Mouse (Mus musculus) erythroblast, embryonic 14.5 days (primary cell): ENCODE measurements around the gene Bbs12. TPM values are rescaled to one million over a fixed set of nuclear protein-coding genes. Genes with fewer than 3 reads are reported as not detected.

Source experiments
- H3K27me3 ChIP-seq: 2 replicates; pipeline ENCODE4 v1.6.1; 2012; ENCODE audit warnings: inconsistent platforms; ENCODE audit not compliant: control insufficient read depth
- H3K36me3 ChIP-seq: 2 replicates; pipeline ENCODE4 v1.6.1; 2012; ENCODE audit warnings: mild to moderate bottlenecking, inconsistent platforms; ENCODE audit not compliant: control insufficient read depth
- H3K4me1 ChIP-seq: 2 replicates; pipeline ENCODE4 v1.6.1; 2012; ENCODE audit warnings: inconsistent platforms; ENCODE audit not compliant: control insufficient read depth
- H3K4me3 ChIP-seq: replicated peaks from 2 replicates; pipeline ENCODE3; 2012; ENCODE audit warnings: moderate library complexity, mild to moderate bottlenecking, inconsistent platforms
- H3K9me3 ChIP-seq: 2 replicates; pipeline ENCODE4 v1.6.1; 2012; ENCODE audit warnings: low read length, inconsistent platforms, mixed read lengths; ENCODE audit not compliant: control insufficient read depth
- GATA1 ChIP-seq: IDR thresholded peaks from 2 replicates; pipeline ENCODE4 v1.6.1; 2012; ENCODE audit warnings: low read length, inconsistent platforms, mixed read lengths
- TAL1 ChIP-seq: IDR thresholded peaks from 3 replicates; pipeline ENCODE4 v1.6.1; 2012; ENCODE audit warnings: low read length, inconsistent platforms, mixed read lengths
- polyA plus RNA-seq: library from polyadenylated mRNA; stranded (reverse); fragments of >175 nt; gene quantifications from 2 replicates; pipeline ENCODE4 v1.2.3, GENCODE M21; 2012

Bbs12 gene
- polyA plus RNA-seq, 1 experiment: not detected

DNA sequence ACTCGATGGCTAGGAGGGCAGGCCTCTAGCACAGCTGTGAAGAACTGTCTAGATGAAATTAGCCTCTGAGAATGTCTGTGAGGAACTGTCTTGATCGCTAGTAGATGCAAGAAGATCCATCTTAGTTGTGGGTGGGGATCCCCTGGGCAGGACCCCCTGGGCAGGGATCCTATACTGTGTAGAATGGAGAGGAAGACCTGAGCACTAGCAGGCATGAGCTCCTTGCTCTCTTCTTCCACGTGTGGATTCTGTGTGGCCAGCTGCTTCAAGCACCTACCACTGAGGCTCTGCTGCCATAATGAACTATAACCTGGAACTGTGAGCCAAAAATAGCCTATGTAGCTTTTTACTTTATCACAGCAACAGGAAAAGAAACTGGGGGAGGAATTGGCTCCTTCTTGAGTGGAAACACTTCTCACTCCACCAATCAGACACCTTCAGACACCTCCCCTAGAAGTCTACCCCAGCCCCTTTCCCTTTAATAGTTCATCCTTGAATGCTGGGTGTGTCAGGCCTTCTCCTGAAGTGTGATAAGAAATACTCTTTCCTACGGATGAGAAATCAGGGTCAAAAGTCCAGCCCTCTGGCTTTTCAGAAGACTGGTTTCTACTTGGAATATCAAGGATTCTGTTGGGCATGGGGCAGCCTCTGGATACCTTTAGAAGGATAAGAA is 54.2 kb downstream of the Bbs12 start:
- no peaks in the 10 kb centered on the region; the same call in 1 of the 2 replicates for H3K27me3 ChIP-seq
- no peak overlapping the region for H3K4me3 ChIP-seq
- TF ChIP-seq TAL1 (no peak), GATA1 (no peak)
- H3K9me3 ChIP-seq: no peaks in the 10 kb centered on the region
- no peaks in the 10 kb centered on the region for H3K4me1 ChIP-seq
- no peaks in the 10 kb centered on the region for H3K36me3 ChIP-seq

DNA sequence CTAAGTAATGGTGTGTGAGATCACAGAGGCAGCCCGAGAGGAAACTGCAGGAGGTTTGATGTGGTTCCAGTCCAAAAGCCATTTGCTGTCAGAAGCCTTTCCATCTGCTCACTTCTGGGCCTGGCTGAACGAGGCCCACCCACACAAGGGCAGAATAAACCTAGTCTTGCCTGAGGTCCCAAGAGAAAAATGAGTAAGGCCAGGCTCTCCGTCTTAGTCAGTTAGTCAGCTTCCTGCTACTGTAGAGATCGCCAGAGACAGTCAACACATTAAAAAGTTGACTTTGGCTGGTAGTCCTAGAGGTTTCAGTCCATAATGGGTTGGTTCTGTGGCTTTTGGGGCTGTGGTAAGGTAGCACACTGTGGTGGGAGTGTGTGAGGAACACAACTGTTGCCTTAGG is 58.1 kb downstream of the Bbs12 start:
- Histone ChIP-seq H3K4me1 (no peaks in the 10 kb centered on the region), H3K4me3 (no peak overlapping the region), H3K9me3 (no peaks in the 10 kb centered on the region), H3K27me3 (no peaks in the 10 kb centered on the region; the same call in 1 of the 2 replicates), H3K36me3 (no peaks in the 10 kb centered on the region)
- no peak for TF ChIP-seq GATA1
- TF ChIP-seq TAL1: no peak

Other genes starting within 250 kb of the Bbs12 start
- gene Adad1, start 249.0 kb upstream of the Bbs12 start, polyA plus RNA-seq: 0.09 TPM in 1 of 2 replicates, not detected in the other
- not detected in 2 replicates for gene Il2, start 186.6 kb upstream of the Bbs12 start, polyA plus RNA-seq
- not detected in 2 replicates for gene Il21, start 79.9 kb upstream of the Bbs12 start, polyA plus RNA-seq
- 0.18 and 0.56 TPM in 2 replicates for gene Cetn4, start 154 bp downstream of the Bbs12 start, polyA plus RNA-seq
- not detected in 2 replicates for gene Fgf2, start 35.8 kb downstream of the Bbs12 start, polyA plus RNA-seq
- 0.21 and 0.30 TPM in 2 replicates for gene Spata5, start 107.3 kb downstream of the Bbs12 start, polyA plus RNA-seq
- 0.13 and 0.19 TPM in 2 replicates for gene Nudt6, start 107.7 kb downstream of the Bbs12 start, polyA plus RNA-seq